Mouse (Mus musculus) kidney, postnatal 25 days (tissue): ENCODE measurements around the gene Msrb3.

ENCODE experiments used
- DNase-seq, 2 experiments: peaks; one replicate each; pipeline ENCODE4 v3.0.0; 2021; ENCODE audit warnings: mixed read lengths in 2 of 2

Gene Msrb3

GRCm38 (mm10) chr10:120744441-120745137 lies 154.3 kb downstream of the Msrb3 start:
- DNase-seq: no peak

GRCm38 (mm10) chr10:120736508-120737069 lies 162.3 kb downstream of the Msrb3 start:
- DNase-seq: no peak

GRCm38 (mm10) chr10:120735722-120736507 lies 163.0 kb downstream of the Msrb3 start:
- DNase-seq: no peak

- DNase-seq: no peak
Observed at GRCm38 (mm10) chr10:120734364-120734763, 164.5 kb downstream of the Msrb3 start.
